Mouse (Mus musculus) forebrain, embryonic 16.5 days (tissue): ENCODE results near the gene Mat2a. TPM values are rescaled to one million over a fixed set of nuclear protein-coding genes. Genes with fewer than 3 reads are reported as not detected.

ENCODE experiments used
- polyA plus RNA-seq: library from polyadenylated mRNA; unstranded; fragments of >200 nt; fragmentation: Nextera tagmentation; extraction: Ambion mirVana; gene quantifications from 2 replicates; pipeline ENCODE4 v1.2.1, GENCODE M21; 2015

Mat2a gene
- polyA plus RNA-seq, 1 experiment from 2014 or later: 399 TPM

Other genes with a start within 250 kb of the Mat2a start
- gene Atoh8, start 204.0 kb downstream of the Mat2a start, polyA plus RNA-seq: 2.7 and 3.0 TPM in 2 replicates
- 0.14 and 0.29 TPM in 2 replicates for gene Sftpb, start 134.9 kb downstream of the Mat2a start, polyA plus RNA-seq
- gene Usp39, start 94.4 kb downstream of the Mat2a start, polyA plus RNA-seq: 48.5 and 51.5 TPM in 2 replicates
- 19.7 and 20.9 TPM in 2 replicates for gene 0610030E20Rik, start 92.2 kb downstream of the Mat2a start, polyA plus RNA-seq
- 17.9 and 21.0 TPM in 2 replicates for gene Tmem150a, start 84.1 kb downstream of the Mat2a start, polyA plus RNA-seq
- 127 and 139 TPM in 2 replicates for gene Rnf181, start 72.6 kb downstream of the Mat2a start, polyA plus RNA-seq
- gene Vamp5, start 59.1 kb downstream of the Mat2a start, polyA plus RNA-seq: 10.5 and 12.6 TPM in 2 replicates
- 14.4 and 14.6 TPM in 2 replicates for gene Vamp8, start 48.9 kb downstream of the Mat2a start, polyA plus RNA-seq
- 16.4 and 17.2 TPM in 2 replicates for gene Ggcx, start 25.2 kb downstream of the Mat2a start, polyA plus RNA-seq
- 0.39 and 0.52 TPM in 2 replicates for gene Sh2d6, start 82.1 kb upstream of the Mat2a start, polyA plus RNA-seq
- gene Capg, start 104.8 kb upstream of the Mat2a start, polyA plus RNA-seq: 4.9 and 5.4 TPM in 2 replicates
- 16.9 and 17.0 TPM in 2 replicates for gene Elmod3, start 158.9 kb upstream of the Mat2a start, polyA plus RNA-seq
- gene Retsat, start 158.9 kb upstream of the Mat2a start, polyA plus RNA-seq: 4.1 and 5.0 TPM in 2 replicates
- gene Tgoln1, start 177.4 kb upstream of the Mat2a start, polyA plus RNA-seq: 34.6 and 38.0 TPM in 2 replicates